In the genomic region with DNA sequence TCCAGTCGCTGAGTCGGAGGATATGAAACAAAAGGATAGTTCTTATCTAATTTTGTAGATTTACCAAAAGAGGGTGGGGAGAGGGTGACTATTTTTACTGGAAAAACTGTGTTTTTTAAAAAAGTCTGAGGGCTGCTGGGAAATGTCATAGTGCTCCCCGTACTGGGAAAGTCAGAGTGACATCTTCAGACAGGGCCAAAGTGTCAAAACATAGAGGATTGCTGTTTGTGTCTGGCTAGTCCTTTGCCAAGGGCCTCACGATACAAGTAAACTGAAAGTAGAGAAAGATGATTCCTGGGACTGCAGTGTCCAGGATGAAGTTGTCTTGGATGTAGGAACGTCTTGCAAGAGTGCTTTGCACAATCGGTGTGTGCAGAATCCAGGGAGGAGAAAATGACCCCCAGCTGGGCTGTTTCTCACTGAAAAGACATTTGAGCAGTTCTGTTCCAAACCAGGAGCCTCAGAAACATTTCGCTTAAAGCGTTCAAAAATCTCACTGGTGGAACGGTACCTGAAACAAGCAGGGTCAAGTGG, we compare ENCODE assay signal across 9 mouse cellular contexts. TPM values are rescaled to one million over a fixed set of nuclear protein-coding genes. Genes with fewer than 3 reads are reported as not detected.
A peak's percentile ranks its signal among the peaks of the same experiment; 100 is the strongest.
DNase-seq lines count a peak whose midpoint lies in the region; ATAC-seq and TF ChIP-seq lines count a peak whose summit lies in the region.
"Had no signal": no experiment of that assay in that cellular context is flagged by ENCODE, and none has a peak within 500 bp of the region (broad histone marks: within the 10 kb centered on the region; RNA-seq: fewer than 3 reads in every experiment).

No protein-coding gene starts in this region.

- no peaks in the 10 kb centered on the region for H3K9me3 ChIP-seq in kidney, embryonic 14.5 days (ENCODE audit: control insufficient read depth, low read length)
- H3K9me3 ChIP-seq in CH12.LX (replicated peaks; ENCODE audit: low read length) = no peaks in the 10 kb centered on the region
- no peaks in the 10 kb centered on the region for H3K9me3 ChIP-seq in embryonic facial prominence, embryonic 14.5 days (ENCODE audit: control insufficient read depth, low read length)
- no peaks in the 10 kb centered on the region for H3K9me3 ChIP-seq in limb, embryonic 13.5 days

- no peak overlapping the region; the same call in 1 of the 2 replicates for H3K4me2 ChIP-seq in kidney, embryonic 14.5 days (replicated peaks; ENCODE audit: low read depth, low read length)
- H3K4me2 ChIP-seq in CH12.LX (ENCODE audit: insufficient read depth, low read depth, poor library complexity, severe bottlenecking) = peak overlapping the region; percentile 99
- H3K4me2 ChIP-seq in embryonic facial prominence, embryonic 14.5 days (ENCODE audit: low read depth, low read length) = peak overlapping the region; percentile 76
- H3K4me2 ChIP-seq in limb, embryonic 13.5 days (replicated peaks) = peak overlapping the region; percentile 75

- dilution Hi-C loops in CH12.LX (cut with MboI; ENCODE audit: extremely low pct_ligation_motif_present, extremely low pct_unique_long_range_greater_than_20kb, low sequenced_read_pairs) = no loop called here

- H3K4me1 ChIP-seq in kidney, embryonic 14.5 days (ENCODE audit: control insufficient read depth, insufficient read depth, low read length) = peaks cover 5% of the 10 kb centered on the region; the same call in 1 of the 2 replicates
- H3K4me1 ChIP-seq in CH12.LX (ENCODE audit: control insufficient read depth in 1 of 2, insufficient read depth in 2 of 2) = peaks cover 20 to 53% of the 10 kb centered on the region in 2 experiments
- H3K4me1 ChIP-seq in embryonic facial prominence, embryonic 14.5 days (ENCODE audit: control insufficient read depth, insufficient read depth, low read length) = peaks cover 8% of the 10 kb centered on the region; the same call in 1 of the 2 replicates
- peaks cover 18% of the 10 kb centered on the region for H3K4me1 ChIP-seq in limb, embryonic 13.5 days
- no peaks in the 10 kb centered on the region for H3K4me1 ChIP-seq in lung, adult 2 months (ENCODE audit: control insufficient read depth, insufficient read depth, low read length)

- H3K36me3 ChIP-seq in kidney, embryonic 14.5 days (ENCODE audit: control insufficient read depth, insufficient read depth, low read length) = no peaks in the 10 kb centered on the region
- H3K36me3 ChIP-seq in CH12.LX (replicated peaks in 1 of 2; ENCODE audit: control insufficient read depth in 1 of 2, insufficient read depth in 1 of 2, low read length in 1 of 2) = peaks cover 2 to 5% of the 10 kb centered on the region in 2 experiments
- no peaks in the 10 kb centered on the region for H3K36me3 ChIP-seq in embryonic facial prominence, embryonic 14.5 days (ENCODE audit: control insufficient read depth, insufficient read depth, low read length)
- H3K36me3 ChIP-seq in limb, embryonic 13.5 days = no peaks in the 10 kb centered on the region

- in situ Hi-C loops in CH12.LX (cut with MboI; ENCODE audit: low pct_ligation_motif_present, low pct_unique_long_range_greater_than_20kb, low sequenced_read_pairs) = no loop called here

- TF ChIP-seq CTCF in CH12.LX (conservative IDR thresholded peaks at IDR 0.05 in 1 of 2, IDR thresholded peaks at IDR 0.05 in 1 of 2; ENCODE audit: low read depth in 2 of 2, low read length in 2 of 2) = no peak
- TF ChIP-seq CTCF in lung, adult 2 months (IDR thresholded peaks at IDR 0.05; ENCODE audit: insufficient read depth, low read length) = no peak

- H3K27ac ChIP-seq in kidney, embryonic 14.5 days (ENCODE audit: low read depth, low read length) = no peak overlapping the region
- no peak overlapping the region for H3K27ac ChIP-seq in CH12.LX (ENCODE audit: insufficient read depth, low read depth)
- no peak overlapping the region for H3K27ac ChIP-seq in embryonic facial prominence, embryonic 14.5 days (replicated peaks; ENCODE audit: low read depth, low read length)
- H3K27ac ChIP-seq in limb, embryonic 13.5 days = no peak overlapping the region

- H3K27me3 ChIP-seq in kidney, embryonic 14.5 days (ENCODE audit: control insufficient read depth, insufficient read depth, low read length) = peaks cover 38% of the 10 kb centered on the region
- no peaks in the 10 kb centered on the region for H3K27me3 ChIP-seq in CH12.LX (replicated peaks)
- H3K27me3 ChIP-seq in embryonic facial prominence, embryonic 14.5 days (replicated peaks; ENCODE audit: control insufficient read depth, insufficient read depth, low read length) = peaks cover 38% of the 10 kb centered on the region
- peaks cover 49% of the 10 kb centered on the region for H3K27me3 ChIP-seq in limb, embryonic 13.5 days

- no peak for TF ChIP-seq EP300 in CH12.LX (IDR thresholded peaks at IDR 0.05; ENCODE audit: low read length)

- H3K4me3 ChIP-seq in kidney, embryonic 14.5 days (ENCODE audit: low read length) = peak overlapping the region; percentile 52; the same call in 1 of the 2 replicates
- peak overlapping the region; percentile 80 to 93 (median 85) for H3K4me3 ChIP-seq in CH12.LX (replicated peaks in 1 of 3; ENCODE audit: low read depth in 2 of 3, low read length in 2 of 3, poor library complexity in 1 of 3)
- peak overlapping the region; percentile 68 for H3K4me3 ChIP-seq in embryonic facial prominence, embryonic 14.5 days (ENCODE audit: low read depth, low read length)
- peak overlapping the region; percentile 65 for H3K4me3 ChIP-seq in limb, embryonic 13.5 days
- H3K4me3 ChIP-seq in lung, adult 2 months (replicated peaks; ENCODE audit: extremely low read depth, low read depth, low read length) = no peak overlapping the region

- no peak for DNase-seq in kidney, postnatal 25 days
- DNase-seq in CH12.LX (ENCODE audit: extremely low read depth) = no peak
- no peak for DNase-seq in embryonic facial prominence, embryonic 14.5 days (ENCODE audit: low spot score)
- no peak for DNase-seq in cerebellum, adult 11 months
- no peak for DNase-seq in gastrocnemius, postnatal 10 days
- no peak for DNase-seq in lung, adult 2 months
- DNase-seq: right cerebral cortex, postnatal 4 days had no signal

- H3K9ac ChIP-seq in kidney, embryonic 14.5 days (ENCODE audit: low read depth, low read length) = peak overlapping the region; percentile 15; the same call in 1 of the 2 replicates
- peak overlapping the region; percentile 96 for H3K9ac ChIP-seq in CH12.LX (ENCODE audit: insufficient read depth, low read depth)
- H3K9ac ChIP-seq in embryonic facial prominence, embryonic 14.5 days (ENCODE audit: low read depth, low read length) = no peak overlapping the region
- no peak overlapping the region for H3K9ac ChIP-seq in limb, embryonic 13.5 days

- whole genome bisulfite sequencing in kidney, embryonic 14.5 days = 45% methylated on average over 9 of the region's 9 CpGs
- 38% methylated on average over 9 of the region's 9 CpGs for WGBS in embryonic facial prominence, embryonic 14.5 days
- WGBS in limb, embryonic 13.5 days = 54% methylated on average over 9 of the region's 9 CpGs
- WGBS in lung, adult 2 months = 42% methylated on average over 9 of the region's 9 CpGs

- TF ChIP-seq POLR2A in CH12.LX (IDR thresholded peaks at IDR 0.05; ENCODE audit: low read depth, low read length) = no peak
- no peak for TF ChIP-seq POLR2A in lung, adult 2 months (IDR thresholded peaks at IDR 0.05; ENCODE audit: borderline replicate concordance, extremely low read depth, low read depth, low read length)

- no peak for ATAC-seq in kidney, embryonic 14.5 days (ENCODE audit: low FRiP score, low TSS enrichment)
- no peak for ATAC-seq in embryonic facial prominence, embryonic 14.5 days (ENCODE audit: low read depth)
- ATAC-seq in limb, embryonic 13.5 days (ENCODE audit: low FRiP score, low read depth) = no peak

- H3K79me2 ChIP-seq in CH12.LX (replicated peaks; ENCODE audit: control insufficient read depth, extremely low read depth, insufficient read depth, poor library complexity, severe bottlenecking) = peaks cover 55% of the 10 kb centered on the region

- TF ChIP-seq RAD21 in CH12.LX (IDR thresholded peaks at IDR 0.05; ENCODE audit: low read depth, low read length) = no peak

TF ChIP-seq in CH12.LX, 34 proteins besides CTCF, POLR2A, EP300 and RAD21:
- TF ChIP-seq ETS1 (conservative IDR thresholded peaks at IDR 0.05; ENCODE audit: low read depth, low read length) (no peak), IRF4 (IDR thresholded peaks at IDR 0.05; ENCODE audit: low read depth, low read length) (no peak), ZNF384 (IDR thresholded peaks at IDR 0.05; ENCODE audit: low read depth, low read length) (no peak), BHLHE40 (IDR thresholded peaks at IDR 0.05; ENCODE audit: low read depth, low read length) (no peak), HCFC1 (IDR thresholded peaks at IDR 0.05; ENCODE audit: low read depth, low read length) (no peak), GABPA (IDR thresholded peaks at IDR 0.05; ENCODE audit: insufficient replicate concordance, low read depth, low read length) (no peak), NRF1 (IDR thresholded peaks at IDR 0.05; ENCODE audit: low read depth, low read length) (no peak), RCOR1 (conservative IDR thresholded peaks at IDR 0.05; ENCODE audit: low read depth, low read length) (no peak), ZC3H11A (IDR thresholded peaks at IDR 0.05; ENCODE audit: low read depth, low read length) (no peak), MEF2A (IDR thresholded peaks at IDR 0.05; ENCODE audit: borderline replicate concordance, low read depth, low read length) (no peak), MAX (IDR thresholded peaks at IDR 0.05; ENCODE audit: low read length) (no peak), CHD1 (IDR thresholded peaks at IDR 0.05; ENCODE audit: low read depth, low read length) (no peak)

RNA-seq across cellular contexts. Expression of gene Il17ra, which starts 1.4 kb away (rescaled TPM):
- 2.3 and 2.4 TPM in 2 replicates for polyA plus RNA-seq in kidney, embryonic 14.5 days (2014; fragmentation: Nextera tagmentation; extraction: Ambion mirVana)
- 13.5 and 13.6 TPM in 2 replicates for total RNA-seq in CH12.LX (2012; rRNA removed)
- 13.8 and 14.0 TPM in 2 replicates for total RNA-seq in CH12.LX (2014; rRNA removed)
- 21.2 and 23.9 TPM in 2 replicates for polyA plus RNA-seq in CH12.LX (2012; ENCODE audit: insufficient read length, low read depth)
- polyA plus RNA-seq in embryonic facial prominence, embryonic 14.5 days (2014; fragmentation: Nextera tagmentation; extraction: Ambion mirVana) = 3.2 and 4.1 TPM in 2 replicates
- 4.6 and 5.4 TPM in 2 replicates for polyA plus RNA-seq in limb, embryonic 13.5 days (2015; fragmentation: Nextera tagmentation; extraction: Ambion mirVana)
- total RNA-seq in gastrocnemius, postnatal 10 days (2021) = 1 to 10 TPM; 3.3 to 4.9 TPM
- 26.4 and 36.4 TPM in 2 replicates for polyA plus RNA-seq in lung, adult 2 months (2012; rRNA removed)

RNA-seq across cellular contexts. Expression of gene Tmem121b, which starts 29.1 kb away (rescaled TPM):
- 0.04 and 0.21 TPM in 2 replicates for polyA plus RNA-seq in kidney, embryonic 14.5 days (2014; fragmentation: Nextera tagmentation; extraction: Ambion mirVana)
- total RNA-seq in CH12.LX (2012; rRNA removed) = not detected in 2 replicates
- total RNA-seq in CH12.LX (2014; rRNA removed) = not detected in 2 replicates
- not detected in 2 replicates for polyA plus RNA-seq in CH12.LX (2012; ENCODE audit: insufficient read length, low read depth)
- 0.04 and 0.22 TPM in 2 replicates for polyA plus RNA-seq in embryonic facial prominence, embryonic 14.5 days (2014; fragmentation: Nextera tagmentation; extraction: Ambion mirVana)
- polyA plus RNA-seq in limb, embryonic 13.5 days (2015; fragmentation: Nextera tagmentation; extraction: Ambion mirVana) = 0.08 and 0.25 TPM in 2 replicates
- total RNA-seq in gastrocnemius, postnatal 10 days (2021) = under 1 TPM; 0.16 to 0.20 TPM
- 2.3 and 2.8 TPM in 2 replicates for polyA plus RNA-seq in lung, adult 2 months (2012; rRNA removed)

Comparison
In these comparisons a context has a peak if more than half of its experiments do, and no peak if none do; other contexts are left out.
1. H3K9ac ChIP-seq: peak in kidney, embryonic 14.5 days (single experiment) and CH12.LX (single experiment); none in embryonic facial prominence, embryonic 14.5 days (single experiment) and limb, embryonic 13.5 days (single experiment).